Mouse (Mus musculus) hindbrain, embryonic 15.5 days (tissue): ENCODE data around the gene Pcyt1b. TPM values are rescaled to one million over a fixed set of nuclear protein-coding genes. Genes with fewer than 3 reads are reported as not detected.

Experiments
- ATAC-seq: fragments of 200-750 bp; cut with Nextera tagmentation; 2 replicates; pipeline ENCODE4 v1.8.0; 2017; ENCODE audit warnings: low read depth, moderate number of reproducible peaks, moderate TSS enrichment; ENCODE audit not compliant: low FRiP score
- H3K27ac ChIP-seq: fragments of 300-500 bp; sonication (generic); replicated peaks from 2 replicates; pipeline ENCODE4 v1.5.1; 2015; ENCODE audit warnings: mild to moderate bottlenecking, inconsistent platforms
- H3K27me3 ChIP-seq: fragments of 300-500 bp; sonication (generic); 2 replicates; pipeline ENCODE4 v1.6.1; 2015; ENCODE audit warnings: control low read depth, inconsistent platforms
- H3K36me3 ChIP-seq: fragments of 300-500 bp; sonication (generic); 2 replicates; pipeline ENCODE4 v1.6.1; 2015; ENCODE audit warnings: control low read depth, inconsistent platforms
- H3K4me1 ChIP-seq: fragments of 300-500 bp; sonication (generic); replicated peaks from 2 replicates; pipeline ENCODE4 v1.6.1; 2015; ENCODE audit warnings: control low read depth, inconsistent platforms
- H3K4me2 ChIP-seq: fragments of 300-500 bp; sonication (generic); 2 replicates; pipeline ENCODE4 v1.6.1; 2015; ENCODE audit warnings: moderate library complexity, mild to moderate bottlenecking, inconsistent platforms
- H3K4me3 ChIP-seq: fragments of 300-500 bp; sonication (generic); 2 replicates; pipeline ENCODE4 v1.5.1; 2015; ENCODE audit warnings: mild to moderate bottlenecking, inconsistent platforms
- H3K9ac ChIP-seq: fragments of 300-500 bp; sonication (generic); 2 replicates; pipeline ENCODE4 v1.6.1; 2015; ENCODE audit warnings: inconsistent platforms
- H3K9me3 ChIP-seq: fragments of 300-500 bp; sonication (generic); 2 replicates; pipeline ENCODE4 v1.6.1; 2016; ENCODE audit warnings: control low read depth, inconsistent platforms
- WGBS: fragments of 180-500 bp; shearing (Covaris S2); methylation state at CpG from one replicate; pipeline ENCODE4 v1.1.7; 2015; 5-methylcytosine and 5-hydroxymethylcytosine counted together
- polyA plus RNA-seq: library from polyadenylated mRNA; unstranded; fragments of >200 nt; fragmentation: Nextera tagmentation; extraction: Ambion mirVana; gene quantifications from 2 replicates; pipeline ENCODE4 v1.2.1, GENCODE M21; 2015

The Pcyt1b gene
- polyA plus RNA-seq, 1 experiment from 2014 or later, result 23.9 TPM

DNA sequence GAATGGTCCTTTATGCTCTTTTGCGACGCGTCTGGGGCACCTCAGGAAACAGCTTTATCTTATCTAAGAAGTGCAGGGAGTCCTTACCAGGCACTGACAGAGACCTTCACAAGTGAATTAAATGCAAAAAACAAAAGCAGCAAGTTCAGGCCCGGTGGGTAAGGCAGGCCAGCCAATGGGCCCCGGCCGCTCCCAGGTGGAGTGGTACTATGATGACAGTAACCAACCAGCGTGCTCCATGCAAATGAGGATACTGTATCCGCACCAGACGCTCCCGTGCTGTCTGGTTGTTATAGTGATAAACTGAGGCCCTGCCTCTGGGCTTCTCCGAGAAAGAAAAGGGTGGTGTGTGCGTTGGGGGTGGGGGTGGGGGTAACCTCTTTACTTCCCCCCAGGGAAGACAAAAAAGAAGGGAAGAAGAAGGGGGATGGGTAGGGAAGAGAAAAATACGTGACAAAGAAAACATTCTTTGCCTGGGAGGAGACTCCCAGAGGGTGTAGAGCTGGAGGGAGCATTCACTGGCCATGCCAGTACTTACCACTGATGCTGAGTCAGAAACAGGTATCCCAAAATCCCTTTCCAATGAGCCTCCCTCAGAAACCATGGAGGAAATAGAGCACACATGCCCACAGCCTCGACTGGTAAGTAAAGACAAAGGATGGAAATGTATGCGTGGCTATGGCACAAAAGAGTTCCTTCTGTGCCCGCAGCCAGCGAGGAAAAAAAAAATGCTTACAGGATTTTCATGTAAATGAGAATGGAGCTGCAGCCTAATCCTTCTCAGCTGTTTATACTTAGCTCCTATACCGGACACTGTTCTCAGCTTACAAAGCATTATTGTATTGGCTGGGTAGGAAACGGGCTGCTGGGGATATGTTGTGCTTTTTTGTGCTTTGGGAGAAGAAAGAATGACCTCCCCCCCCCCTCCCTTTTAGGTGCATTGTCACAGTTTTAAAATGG, 20.5 kb downstream of the Pcyt1b start:
- Histone ChIP-seq H3K4me3 (peak overlapping the region; percentile 41), H3K27ac (peak overlapping the region; percentile 92), H3K4me1 (peaks cover 3% of the 10 kb centered on the region; the same call in 1 of the 2 replicates), H3K27me3 (no peaks in the 10 kb centered on the region), H3K9me3 (no peaks in the 10 kb centered on the region), H3K9ac (peak overlapping the region; percentile 45), H3K36me3 (no peaks in the 10 kb centered on the region), H3K4me2 (peak overlapping the region; percentile 56)
- 14% methylated on average over 19 of the region's 19 CpGs for WGBS
- peak; percentile 100 for ATAC-seq

GRCm38 (mm10) chrX:93676228-93676627, 21.6 kb downstream of the Pcyt1b start:
- H3K4me2 ChIP-seq, result peak overlapping the region; percentile 56
- WGBS, result 51% methylated on average over 2 of the region's 2 CpGs

GRCm38 (mm10) chrX:93689287-93689686, 34.6 kb downstream of the Pcyt1b start:
- Histone ChIP-seq H3K4me1 (no peaks in the 10 kb centered on the region), H3K9me3 (no peaks in the 10 kb centered on the region), H3K27ac (no peak overlapping the region), H3K4me2 (no peak overlapping the region), H3K27me3 (no peaks in the 10 kb centered on the region), H3K36me3 (no peaks in the 10 kb centered on the region), H3K9ac (no peak overlapping the region), H3K4me3 (no peak overlapping the region)
- 79% methylated on average over 6 of the region's 6 CpGs for WGBS
- no peak for ATAC-seq

More at GRCm38 (mm10) chrX:93676228-93676627, 21.6 kb downstream of the Pcyt1b start:
- peak overlapping the region; percentile 92 for H3K27ac ChIP-seq
- ATAC-seq, result no peak
- no peaks in the 10 kb centered on the region for H3K9me3 ChIP-seq
- H3K9ac ChIP-seq, result no peak overlapping the region
- no peaks in the 10 kb centered on the region for H3K36me3 ChIP-seq
- H3K4me3 ChIP-seq, result peak overlapping the region; percentile 41
- H3K4me1 ChIP-seq, result peaks cover 3% of the 10 kb centered on the region; the same call in 1 of the 2 replicates
- no peaks in the 10 kb centered on the region for H3K27me3 ChIP-seq

GRCm38 (mm10) chrX:93690672-93691071, 36.0 kb downstream of the Pcyt1b start:
- Histone ChIP-seq H3K9me3 (no peaks in the 10 kb centered on the region), H3K4me2 (no peak overlapping the region), H3K4me3 (no peak overlapping the region), H3K27ac (no peak overlapping the region), H3K4me1 (no peaks in the 10 kb centered on the region), H3K36me3 (no peaks in the 10 kb centered on the region), H3K27me3 (no peaks in the 10 kb centered on the region), H3K9ac (no peak overlapping the region)
- no peak for ATAC-seq
- WGBS, result 88% methylated on average over 8 of the region's 8 CpGs

- 80% methylated on average over 1 of the region's 1 CpGs for WGBS
- Histone ChIP-seq H3K36me3 (no peaks in the 10 kb centered on the region), H3K4me1 (0 out of 2 replicates have a peak, but pooled peaks cover 4% of the 10 kb centered on the region)
Observed at GRCm38 (mm10) chrX:93697596-93697995, 42.9 kb downstream of the Pcyt1b start.

GRCm38 (mm10) chrX:93700528-93701225, 46.0 kb downstream of the Pcyt1b start:
- Histone ChIP-seq H3K9me3 (no peaks in the 10 kb centered on the region), H3K9ac (no peak overlapping the region), H3K4me2 (0 out of 2 replicates have a peak overlapping the region, but pooled peaks have one; percentile 6), H3K27ac (no peak overlapping the region), H3K27me3 (no peaks in the 10 kb centered on the region), H3K36me3 (no peaks in the 10 kb centered on the region), H3K4me3 (no peak overlapping the region), H3K4me1 (0 out of 2 replicates have a peak, but pooled peaks cover 4% of the 10 kb centered on the region)
- WGBS, result 51% methylated on average over 8 of the region's 8 CpGs
- ATAC-seq, result peak; percentile 72

More at GRCm38 (mm10) chrX:93697596-93697995, 42.9 kb downstream of the Pcyt1b start:
- Histone ChIP-seq H3K9me3 (no peaks in the 10 kb centered on the region), H3K27ac (no peak overlapping the region), H3K4me3 (no peak overlapping the region), H3K27me3 (no peaks in the 10 kb centered on the region), H3K9ac (no peak overlapping the region), H3K4me2 (no peak overlapping the region)
- ATAC-seq, result no peak

DNA sequence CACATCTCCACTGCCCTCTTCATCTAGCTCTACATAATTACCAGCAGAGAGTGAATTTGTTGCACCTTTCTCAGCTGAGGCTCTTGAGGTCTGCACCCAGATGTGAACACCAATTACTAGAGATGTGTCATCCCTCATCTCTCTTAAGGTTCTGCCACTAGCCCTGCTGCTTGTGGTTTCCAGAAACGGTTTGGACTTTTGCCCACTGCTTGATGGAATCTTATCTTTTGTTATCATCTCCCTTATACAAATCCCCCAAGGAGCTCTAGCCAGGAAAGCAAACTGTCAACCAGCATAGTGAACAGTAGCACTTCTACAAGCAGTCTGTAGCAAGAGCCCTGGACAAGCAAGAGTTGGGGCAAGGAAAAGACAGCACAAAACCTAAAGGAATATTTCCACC, 57.9 kb downstream of the Pcyt1b start:
- H3K36me3 ChIP-seq, result no peaks in the 10 kb centered on the region
- no peaks in the 10 kb centered on the region for H3K4me1 ChIP-seq
- H3K9ac ChIP-seq, result no peak overlapping the region
- H3K9me3 ChIP-seq, result no peaks in the 10 kb centered on the region
- no peak for ATAC-seq
- H3K4me2 ChIP-seq, result no peak overlapping the region
- WGBS, result 89% methylated on average over 1 of the region's 1 CpGs
- H3K4me3 ChIP-seq, result no peak overlapping the region
- no peak overlapping the region for H3K27ac ChIP-seq
- H3K27me3 ChIP-seq, result no peaks in the 10 kb centered on the region

GRCm38 (mm10) chrX:93729529-93729928, 74.9 kb downstream of the Pcyt1b start:
- Histone ChIP-seq H3K27ac (no peak overlapping the region), H3K4me2 (no peak overlapping the region), H3K27me3 (no peaks in the 10 kb centered on the region), H3K9me3 (no peaks in the 10 kb centered on the region), H3K4me3 (no peak overlapping the region), H3K9ac (no peak overlapping the region), H3K4me1 (no peaks in the 10 kb centered on the region), H3K36me3 (no peaks in the 10 kb centered on the region)
- ATAC-seq, result no peak
- WGBS, result 88% methylated on average over 1 of the region's 1 CpGs

GRCm38 (mm10) chrX:93730854-93731253, 76.2 kb downstream of the Pcyt1b start:
- ATAC-seq, result no peak
- no peak overlapping the region for H3K27ac ChIP-seq
- no peak overlapping the region for H3K4me3 ChIP-seq
- H3K9me3 ChIP-seq, result no peaks in the 10 kb centered on the region
- H3K36me3 ChIP-seq, result no peaks in the 10 kb centered on the region
- WGBS, result 74% methylated on average over 8 of the region's 8 CpGs
- no peaks in the 10 kb centered on the region for H3K27me3 ChIP-seq
- no peak overlapping the region for H3K9ac ChIP-seq
- no peaks in the 10 kb centered on the region for H3K4me1 ChIP-seq
- H3K4me2 ChIP-seq, result no peak overlapping the region

GRCm38 (mm10) chrX:93732407-93732806, 77.7 kb downstream of the Pcyt1b start:
- Histone ChIP-seq H3K27ac (no peak overlapping the region), H3K27me3 (no peaks in the 10 kb centered on the region), H3K4me2 (no peak overlapping the region), H3K9ac (no peak overlapping the region), H3K4me1 (no peaks in the 10 kb centered on the region), H3K36me3 (no peaks in the 10 kb centered on the region), H3K4me3 (no peak overlapping the region), H3K9me3 (no peaks in the 10 kb centered on the region)
- no peak for ATAC-seq

- H3K36me3 ChIP-seq, result no peaks in the 10 kb centered on the region
- no peak for ATAC-seq
- no peaks in the 10 kb centered on the region for H3K27me3 ChIP-seq
- H3K4me1 ChIP-seq, result no peaks in the 10 kb centered on the region
- H3K4me3 ChIP-seq, result no peak overlapping the region
- no peak overlapping the region for H3K9ac ChIP-seq
- H3K27ac ChIP-seq, result no peak overlapping the region
- no peaks in the 10 kb centered on the region for H3K9me3 ChIP-seq
- 71% methylated on average over 6 of the region's 6 CpGs for WGBS
- H3K4me2 ChIP-seq, result no peak overlapping the region
Observed at GRCm38 (mm10) chrX:93732975-93733748, 78.5 kb downstream of the Pcyt1b start.
